Mouse (Mus musculus) CH12.LX (cell line): ENCODE measurements around the gene Hcar2. TPM values are rescaled to one million over a fixed set of nuclear protein-coding genes. Genes with fewer than 3 reads are reported as not detected.

Experiments used
- DNase-seq: peaks from one replicate; pipeline ENCODE4 v3.0.0-alpha.2; 2013; ENCODE audit errors: extremely low read depth
- H3K27ac ChIP-seq: 2 replicates; pipeline ENCODE4 v1.5.1; 2012; ENCODE audit warnings: low read depth, mild to moderate bottlenecking, control low read depth, moderate library complexity; ENCODE audit not compliant: insufficient read depth
- H3K27me3 ChIP-seq: replicated peaks from 2 replicates; pipeline ENCODE3; 2012; ENCODE audit warnings: inconsistent platforms
- H3K36me3 ChIP-seq, 2 experiments: replicated peaks in 1 of 2; 2 replicates each; pipeline versions ENCODE3 to v1.6.1; 2012; ENCODE audit warnings: inconsistent platforms in 1 of 2, low read length in 1 of 2, mild to moderate bottlenecking in 1 of 2, mixed read lengths in 1 of 2, moderate library complexity in 1 of 2; ENCODE audit not compliant: control insufficient read depth in 1 of 2, insufficient read depth in 1 of 2
- H3K4me1 ChIP-seq, 2 experiments: 2 replicates each; pipeline ENCODE4 v1.6.1; 2012; ENCODE audit warnings: inconsistent platforms in 1 of 2, moderate library complexity in 1 of 2; ENCODE audit not compliant: insufficient read depth in 2 of 2, control insufficient read depth in 1 of 2
- H3K4me2 ChIP-seq: 2 replicates; pipeline ENCODE4 v1.6.1; 2012; ENCODE audit warnings: low read depth, mild to moderate bottlenecking, control low read depth; ENCODE audit not compliant: poor library complexity, insufficient read depth, severe bottlenecking
- H3K4me3 ChIP-seq, 3 experiments: fragments of 150-350 bp in 1 of 3; sonication (generic) in 1 of 3; replicated peaks in 1 of 3; 2 replicates each; pipeline versions ENCODE3 to v1.5.1; 2011 to 2012; ENCODE audit warnings: low read depth in 2 of 3, low read length in 2 of 3, mild to moderate bottlenecking in 2 of 3, moderate library complexity in 2 of 3, control low read depth in 1 of 3, improper control_type of control experiment in 1 of 3, inconsistent platforms in 1 of 3, mixed read lengths in 1 of 3; ENCODE audit not compliant: poor library complexity in 1 of 3
- H3K79me2 ChIP-seq: replicated peaks from 2 replicates; pipeline ENCODE4 v1.6.1; 2012; ENCODE audit warnings: mild to moderate bottlenecking, moderate library complexity; ENCODE audit not compliant: control insufficient read depth, poor library complexity, insufficient read depth, severe bottlenecking; ENCODE audit errors: extremely low read depth
- H3K9ac ChIP-seq: 2 replicates; pipeline ENCODE4 v1.6.1; 2012; ENCODE audit warnings: low read depth, mild to moderate bottlenecking, control low read depth, moderate library complexity; ENCODE audit not compliant: insufficient read depth
- H3K9me3 ChIP-seq: replicated peaks from 2 replicates; pipeline ENCODE3; 2012; ENCODE audit warnings: low read length, inconsistent platforms, mixed read lengths
- CHD1 ChIP-seq: IDR thresholded peaks from 2 replicates; pipeline ENCODE4 v1.6.1; 2012; ENCODE audit warnings: low read depth, low read length, improper control_type of control experiment, inconsistent platforms
- CTCF ChIP-seq, 2 experiments: IDR thresholded peaks in 1 of 2; conservative IDR thresholded peaks in 1 of 2; 2 replicates each; pipeline ENCODE4 v1.5.1; 2011 to 2012; ENCODE audit warnings: low read depth in 2 of 2, low read length in 2 of 2, improper control_type of control experiment in 1 of 2, inconsistent platforms in 1 of 2, mild to moderate bottlenecking in 1 of 2, moderate library complexity in 1 of 2
- ETS1 ChIP-seq: conservative IDR thresholded peaks from 2 replicates; pipeline ENCODE4 v1.6.1; 2012; ENCODE audit warnings: low read depth, mild to moderate bottlenecking, inconsistent platforms, low read length, improper control_type of control experiment, moderate library complexity
- GABPA ChIP-seq: IDR thresholded peaks from 2 replicates; pipeline ENCODE4 v1.6.1; 2012; ENCODE audit warnings: low read depth, low read length, improper control_type of control experiment, inconsistent platforms; ENCODE audit not compliant: insufficient replicate concordance
- HCFC1 ChIP-seq: IDR thresholded peaks from 2 replicates; pipeline ENCODE4 v1.6.1; 2012; ENCODE audit warnings: low read depth, mild to moderate bottlenecking, inconsistent platforms, low read length, improper control_type of control experiment
- JUN ChIP-seq: IDR thresholded peaks from 2 replicates; pipeline ENCODE4 v1.6.1; 2011; ENCODE audit warnings: low read depth, mild to moderate bottlenecking, low read length, improper control_type of control experiment, moderate library complexity; ENCODE audit not compliant: insufficient read depth
- JUND ChIP-seq: conservative IDR thresholded peaks from 2 replicates; pipeline ENCODE4 v1.6.1; 2011; ENCODE audit warnings: low read depth, low read length, improper control_type of control experiment
- MAFK ChIP-seq: IDR thresholded peaks from 2 replicates; pipeline ENCODE4 v1.6.1; 2011; ENCODE audit warnings: low read length, improper control_type of control experiment; ENCODE audit not compliant: insufficient replicate concordance
- MYC ChIP-seq: IDR thresholded peaks from 2 replicates; pipeline ENCODE4 v1.6.1; 2011; ENCODE audit warnings: low read depth, mild to moderate bottlenecking, improper control_type of control experiment, low read length
- NELFE ChIP-seq: IDR thresholded peaks from 2 replicates; pipeline ENCODE4 v1.6.1; 2011; ENCODE audit warnings: low read depth, low read length, improper control_type of control experiment
- POLR2AphosphoS2 ChIP-seq: IDR thresholded peaks from 2 replicates; pipeline ENCODE4 v1.6.1; 2011; ENCODE audit warnings: low read depth, low read length, improper control_type of control experiment
- RAD21 ChIP-seq: IDR thresholded peaks from 2 replicates; pipeline ENCODE4 v1.6.1; 2011; ENCODE audit warnings: low read depth, mild to moderate bottlenecking, low read length, improper control_type of control experiment, moderate library complexity
- RCOR1 ChIP-seq: conservative IDR thresholded peaks from 2 replicates; pipeline ENCODE4 v1.6.1; 2012; ENCODE audit warnings: low read depth, mild to moderate bottlenecking, inconsistent platforms, low read length, improper control_type of control experiment
- SMC3 ChIP-seq: IDR thresholded peaks from 2 replicates; pipeline ENCODE4 v1.6.1; 2011; ENCODE audit warnings: low read depth, low read length, improper control_type of control experiment
- TCF12 ChIP-seq: IDR thresholded peaks from 2 replicates; pipeline ENCODE4 v1.6.1; 2014; ENCODE audit warnings: low read depth, mild to moderate bottlenecking, inconsistent platforms, low read length, improper control_type of control experiment
- UBTF ChIP-seq: IDR thresholded peaks from 2 replicates; pipeline ENCODE4 v1.6.1; 2012; ENCODE audit warnings: low read depth, mild to moderate bottlenecking, inconsistent platforms, low read length, improper control_type of control experiment, moderate library complexity
- USF1 ChIP-seq: IDR thresholded peaks from 2 replicates; pipeline ENCODE4 v1.6.1; 2014; ENCODE audit warnings: low read depth, mild to moderate bottlenecking, inconsistent platforms, low read length, improper control_type of control experiment
- USF2 ChIP-seq: conservative IDR thresholded peaks from 2 replicates; pipeline ENCODE4 v1.6.1; 2011; ENCODE audit warnings: low read depth, low read length, improper control_type of control experiment
- ZC3H11A ChIP-seq: IDR thresholded peaks from 2 replicates; pipeline ENCODE4 v1.6.1; 2012; ENCODE audit warnings: low read depth, mild to moderate bottlenecking, inconsistent platforms, low read length, improper control_type of control experiment
- ZKSCAN1 ChIP-seq: IDR thresholded peaks from 2 replicates; pipeline ENCODE4 v1.6.1; 2012; ENCODE audit warnings: low read depth, inconsistent platforms, low read length, improper control_type of control experiment, borderline replicate concordance
- ZMIZ1 ChIP-seq: IDR thresholded peaks from 2 replicates; pipeline ENCODE4 v1.6.1; 2012; ENCODE audit warnings: low read depth, mild to moderate bottlenecking, inconsistent platforms, low read length, improper control_type of control experiment
- ZNF384 ChIP-seq: IDR thresholded peaks from 2 replicates; pipeline ENCODE4 v1.6.1; 2012; ENCODE audit warnings: low read depth, low read length, improper control_type of control experiment, inconsistent platforms
- dilution Hi-C: fragments of 300-500 bp; cut with MboI; formaldehyde crosslinking; loops from 2 replicates; pipeline ENCODE4 v1.14.3; 2020; ENCODE audit warnings: low sequenced_read_pairs; ENCODE audit not compliant: extremely low pct_unique_long_range_greater_than_20kb, extremely low pct_ligation_motif_present
- in situ Hi-C: fragments of 300-500 bp; cut with MboI; formaldehyde crosslinking; loops from 3 replicates; pipeline ENCODE4 v1.14.3; 2019; ENCODE audit warnings: low sequenced_read_pairs, low pct_ligation_motif_present, low pct_unique_long_range_greater_than_20kb, mixed read lengths
- polyA plus RNA-seq: library from polyadenylated mRNA; unstranded; fragments of >175 nt; gene quantifications from 2 replicates; pipeline ENCODE4 v1.2.1, GENCODE M21; 2012; ENCODE audit warnings: low read depth; ENCODE audit not compliant: insufficient read length
- total RNA-seq, 2 experiments: library from RNA; depleted of rRNA; stranded (reverse); fragments of 300-350 nt in 1 of 2; fragments of >200 nt in 1 of 2; gene quantifications; 2 replicates each; pipeline ENCODE4 v1.2.3; 2012 to 2014

Gene Hcar2
- total and polyA plus RNA-seq, 3 experiments: not detected

GRCm38 (mm10) chr5:123851398-123851797 lies 13.9 kb downstream of the Hcar2 start (continued):
- TF ChIP-seq ZKSCAN1 (no peak), JUND (no peak), ZC3H11A (no peak), POLR2AphosphoS2 (no peak), ETS1 (peak; percentile 24; the same call in 1 of the 2 replicates), HCFC1 (peak; percentile 66), CTCF (conservative IDR thresholded peaks at IDR 0.05 in 1 of 2, IDR thresholded peaks at IDR 0.05 in 1 of 2; ENCODE audit: low read depth in 2 of 2, low read length in 2 of 2) (no peak), ZMIZ1 (no peak), USF2 (no peak), TCF12 (0 out of 2 replicates have a peak, but pooled peaks have one; percentile 26)

GRCm38 (mm10) chr5:123844316-123844715 lies 21.0 kb downstream of the Hcar2 start:
- in situ Hi-C loops: no loop called here
- no peak overlapping the region for H3K4me2 ChIP-seq
- no peak for TF ChIP-seq RAD21
- H3K9me3 ChIP-seq: no peaks in the 10 kb centered on the region
- no peak overlapping the region for H3K4me3 ChIP-seq
- H3K27me3 ChIP-seq: no peaks in the 10 kb centered on the region
- no peaks in the 10 kb centered on the region for H3K36me3 ChIP-seq
- dilution Hi-C loops: no loop called here
- H3K27ac ChIP-seq: no peak overlapping the region
- H3K4me1 ChIP-seq: peaks cover 0 to 5% of the 10 kb centered on the region in 2 experiments; a peak in 1 of 4 replicates
- H3K9ac ChIP-seq: no peak overlapping the region
- H3K79me2 ChIP-seq: no peaks in the 10 kb centered on the region
- DNase-seq: no peak

- no peaks in the 10 kb centered on the region for H3K36me3 ChIP-seq
- no peak for DNase-seq
- dilution Hi-C loops (no loop called here), in situ Hi-C loops (no loop called here)
- no peak overlapping the region for H3K27ac ChIP-seq
- no peak overlapping the region for H3K9ac ChIP-seq
- H3K4me1 ChIP-seq: peaks cover 0 to 5% of the 10 kb centered on the region in 2 experiments; a peak in 1 of 4 replicates
- no peak overlapping the region for H3K4me2 ChIP-seq
- no peaks in the 10 kb centered on the region for H3K9me3 ChIP-seq
- no peak overlapping the region for H3K4me3 ChIP-seq
- TF ChIP-seq ETS1: no peak
- TF ChIP-seq UBTF: no peak
- TF ChIP-seq MYC: no peak
- TF ChIP-seq ZNF384: no peak
- no peak for TF ChIP-seq JUN
- TF ChIP-seq NELFE: no peak
- no peak for TF ChIP-seq USF1
- TF ChIP-seq ZMIZ1: no peak
- no peak for TF ChIP-seq GABPA
- TF ChIP-seq RCOR1: no peak
- no peak for TF ChIP-seq MAFK
- no peak for TF ChIP-seq SMC3
- TF ChIP-seq CHD1: no peak
- H3K79me2 ChIP-seq: no peaks in the 10 kb centered on the region
- H3K27me3 ChIP-seq: no peaks in the 10 kb centered on the region
Measured at GRCm38 (mm10) chr5:123843816-123844215, 21.5 kb downstream of the Hcar2 start.
